Mouse (Mus musculus) c-Kit-negative CD71-positive TER-119-positive erythroid progenitor cells, embryonic 14.5 days (primary cell): ENCODE data around the gene Ss18l2.

Source experiments
- DNase-seq: peaks from one replicate; pipeline ENCODE4 v3.0.0-alpha.2; 2013; ENCODE audit warnings: low read depth, low spot score

Ss18l2 gene

GRCm38 (mm10) chr9:121704261-121704645 is 5.9 kb upstream of the Ss18l2 start:
- DNase-seq = no peak

GRCm38 (mm10) chr9:121704646-121705625 is 5.2 kb upstream of the Ss18l2 start, which contains the start of gene Sec22c:
Gene Sec22c (minus strand): TSS chr9:121705490.
- peak; percentile 87 for DNase-seq

DNA sequence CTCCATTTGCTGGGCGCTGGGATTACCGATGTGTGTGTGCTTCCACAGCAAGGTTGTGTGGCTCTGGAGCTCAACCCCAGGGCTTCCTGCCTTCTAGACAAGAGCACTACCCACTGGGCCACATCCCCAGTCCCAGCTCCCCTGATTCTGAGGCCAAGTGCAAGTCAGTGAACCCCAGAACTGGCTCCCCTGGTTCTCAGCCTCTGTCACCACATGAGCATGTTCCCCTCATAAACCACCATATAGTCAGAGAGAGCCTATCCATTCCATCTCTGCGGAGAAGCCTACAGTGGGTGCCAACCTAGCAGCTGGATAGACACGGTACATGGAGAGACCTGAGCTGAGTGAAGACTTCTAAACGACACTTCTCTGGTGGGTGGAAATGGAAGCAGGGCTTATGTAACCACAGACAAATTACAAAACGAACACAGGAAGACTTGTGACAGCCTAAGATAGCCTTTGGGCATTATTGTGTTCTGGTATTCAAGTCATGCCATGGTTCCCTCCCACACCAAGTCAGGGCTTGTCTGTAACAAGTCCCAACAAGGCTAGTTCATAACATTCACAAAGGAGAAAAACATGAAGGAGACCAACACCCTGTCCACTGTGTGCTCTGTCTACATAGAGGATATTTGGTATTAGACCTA is 4.0 kb upstream of the Ss18l2 start:
- DNase-seq = no peak

DNA sequence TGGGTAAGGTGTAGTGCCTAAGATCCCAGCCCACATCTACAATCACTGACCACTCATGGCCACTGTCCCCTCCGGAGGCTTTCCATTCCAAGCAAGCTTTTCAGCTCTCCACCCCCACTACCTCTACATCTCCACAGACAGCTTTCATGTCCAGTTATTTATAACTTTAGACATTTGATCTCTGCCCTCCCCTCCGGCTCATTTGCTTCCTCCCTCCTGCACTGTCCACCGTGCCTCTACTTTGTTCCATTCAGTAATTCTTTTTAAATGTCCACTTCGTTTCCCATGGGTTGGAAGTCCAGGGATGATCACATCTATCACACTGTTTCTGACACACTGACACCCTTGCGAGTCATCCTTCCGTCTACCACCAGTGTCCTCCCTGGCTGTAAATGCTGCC is 2.3 kb upstream of the Ss18l2 start:
- no peak for DNase-seq

DNA sequence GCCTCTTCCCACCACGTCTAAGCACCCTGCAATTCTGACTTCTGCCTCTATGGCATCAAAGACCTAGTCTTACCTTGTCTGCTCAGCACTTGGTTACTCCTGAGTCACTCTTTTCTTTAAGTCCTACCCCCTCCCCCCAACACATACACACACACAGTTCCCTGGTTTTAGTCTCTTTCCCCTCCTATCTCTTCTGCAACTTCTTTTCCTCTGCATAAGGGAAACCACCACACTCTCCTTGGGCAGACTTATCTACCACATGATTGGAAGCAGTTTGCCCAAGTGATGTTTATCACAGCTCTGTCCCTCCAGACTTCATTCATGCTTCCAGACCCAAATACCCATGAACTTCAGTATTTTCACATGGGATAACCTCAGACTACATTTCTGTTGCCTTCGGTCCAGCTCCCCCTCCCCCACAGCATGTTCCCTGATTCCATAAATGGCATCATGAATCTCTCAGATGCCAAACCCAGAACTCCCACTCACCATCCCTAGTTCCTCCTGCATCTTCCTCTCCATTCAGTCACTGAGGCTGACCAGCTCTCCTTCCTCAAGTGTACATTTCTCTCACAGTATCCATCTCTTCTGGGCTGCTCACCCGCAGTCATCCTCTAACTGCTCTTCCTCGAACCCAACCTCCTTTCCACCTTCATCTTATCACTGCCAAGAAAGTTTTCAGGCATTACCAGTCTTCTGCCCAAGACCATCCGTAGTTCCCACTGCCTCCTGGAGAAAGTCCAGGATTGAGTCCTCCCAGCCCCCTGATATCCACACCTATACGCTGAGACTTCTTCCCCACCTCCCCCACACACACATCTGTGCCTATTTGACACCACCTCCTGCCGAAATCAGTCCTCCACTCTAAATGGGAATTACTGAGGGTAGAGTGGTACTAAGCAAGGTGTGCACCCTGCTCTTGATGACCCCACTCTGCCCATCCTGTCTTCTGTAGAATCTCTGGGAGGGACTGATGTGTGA is 1.3 kb upstream of the Ss18l2 start:
- DNase-seq = no peak

DNA sequence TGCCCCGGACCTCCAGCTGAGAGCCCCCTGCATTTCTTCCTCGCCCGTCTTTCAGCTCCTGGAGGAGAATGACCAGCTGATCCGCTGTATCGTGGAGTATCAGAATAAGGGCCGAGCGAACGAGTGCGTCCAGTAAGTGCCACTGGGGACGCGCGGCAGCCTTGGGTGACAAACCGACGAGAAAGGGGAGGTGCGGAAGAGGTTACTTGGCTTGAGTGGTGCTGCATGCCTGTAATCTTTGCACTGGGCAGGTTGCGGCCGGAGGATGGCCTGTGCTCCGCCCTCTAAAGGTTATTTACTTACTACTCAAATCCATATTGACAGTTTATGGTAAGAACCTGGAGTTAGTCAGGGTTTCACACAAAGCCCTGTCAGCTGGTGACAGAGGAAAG is 451 bp downstream of the Ss18l2 start:
- peak; percentile 45 for DNase-seq

DNA sequence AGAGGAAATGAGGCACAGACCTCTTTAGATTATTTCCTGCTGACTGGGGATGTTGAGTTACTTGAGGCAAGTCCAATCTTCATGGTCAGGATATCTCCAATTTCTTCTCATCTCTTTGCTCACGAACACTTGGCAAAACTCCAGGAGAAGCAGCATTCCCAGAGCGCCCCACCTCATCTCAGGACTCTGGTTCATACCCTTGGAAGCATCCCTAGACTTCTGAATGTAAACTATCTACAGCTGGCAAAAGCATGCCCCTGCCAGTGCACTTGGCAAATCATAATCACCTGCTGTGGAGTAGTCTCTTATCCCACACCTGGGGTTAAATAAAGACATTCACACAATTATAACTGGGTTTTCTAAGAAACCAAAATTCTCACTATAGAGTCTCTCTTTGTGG is 6.9 kb downstream of the Ss18l2 start:
- DNase-seq = no peak

- no peak for DNase-seq
These were observed 8.1 kb downstream of the Ss18l2 start for GRCm38 (mm10) chr9:121718070-121718705.

GRCm38 (mm10) chr9:121718792-121719318 is 8.7 kb downstream of the Ss18l2 start, which contains the start of gene Nktr:
Gene Nktr (plus strand): TSS chr9:121719169.
- DNase-seq = peak; percentile 96

GRCm38 (mm10) chr9:121719347-121720331 is 9.5 kb downstream of the Ss18l2 start:
- DNase-seq = peak; percentile 41

DNA sequence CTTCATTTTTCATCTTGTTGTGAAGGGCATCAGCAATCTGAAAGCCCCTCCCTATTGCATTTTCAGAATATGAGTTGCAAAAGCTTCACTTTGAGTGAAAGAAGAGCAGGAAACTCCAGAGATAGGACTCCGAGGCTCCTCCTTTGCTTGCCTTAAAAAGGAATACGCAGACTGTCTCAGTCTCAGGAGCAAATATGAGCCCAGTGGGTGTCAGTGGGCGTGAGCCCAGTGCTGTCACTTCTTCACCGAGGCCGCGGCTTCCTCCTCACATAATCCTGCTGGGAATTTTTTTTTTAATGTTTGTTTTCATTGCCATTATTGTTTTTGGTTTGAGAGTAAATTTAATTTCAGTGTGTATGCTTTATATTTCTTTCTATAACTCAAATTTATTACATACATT is 30.4 kb downstream of the Ss18l2 start:
- DNase-seq = no peak

DNA sequence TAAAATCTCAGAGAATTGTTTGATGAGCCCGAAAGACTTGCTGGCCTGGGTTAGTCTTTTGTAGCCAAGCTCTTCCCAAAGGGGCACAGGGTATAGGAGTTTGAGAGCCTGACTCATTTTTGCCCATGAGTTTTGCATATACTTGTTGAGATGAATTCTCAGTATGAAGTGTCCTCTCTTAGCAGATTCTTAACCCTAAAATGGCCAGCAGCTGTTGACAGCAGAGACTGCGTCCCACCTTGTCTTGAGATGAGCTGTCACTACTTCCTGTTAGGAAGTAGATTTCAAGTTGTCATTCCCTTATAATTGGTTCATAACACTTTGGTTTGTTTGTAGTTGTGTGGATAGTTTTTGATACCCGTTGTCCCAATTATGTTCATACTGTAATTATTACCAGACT is 31.0 kb downstream of the Ss18l2 start:
- no peak for DNase-seq

GRCm38 (mm10) chr9:121744051-121744450 is 33.9 kb downstream of the Ss18l2 start:
- DNase-seq = no peak

DNA sequence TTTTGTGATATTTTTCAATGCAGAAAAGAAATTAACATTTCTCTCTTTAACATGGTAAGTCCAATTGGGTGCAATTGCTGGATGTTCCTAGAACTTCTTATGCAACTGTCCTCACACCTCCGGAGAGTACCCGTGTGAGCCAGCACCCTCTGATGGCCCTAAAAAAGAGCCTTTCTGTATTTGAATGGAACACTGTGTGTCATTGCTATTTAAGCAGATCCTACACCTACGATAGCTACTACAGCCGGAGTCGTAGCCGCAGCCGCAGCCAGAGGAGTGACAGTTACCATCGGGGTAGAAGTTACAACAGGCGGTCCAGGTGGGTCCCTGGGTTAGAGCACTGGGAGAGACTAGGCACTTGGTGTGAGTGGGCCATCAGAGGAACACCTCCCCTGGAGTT is 42.6 kb downstream of the Ss18l2 start:
- no peak for DNase-seq

GRCm38 (mm10) chr9:121754624-121755023 is 44.5 kb downstream of the Ss18l2 start:
- DNase-seq = no peak

DNA sequence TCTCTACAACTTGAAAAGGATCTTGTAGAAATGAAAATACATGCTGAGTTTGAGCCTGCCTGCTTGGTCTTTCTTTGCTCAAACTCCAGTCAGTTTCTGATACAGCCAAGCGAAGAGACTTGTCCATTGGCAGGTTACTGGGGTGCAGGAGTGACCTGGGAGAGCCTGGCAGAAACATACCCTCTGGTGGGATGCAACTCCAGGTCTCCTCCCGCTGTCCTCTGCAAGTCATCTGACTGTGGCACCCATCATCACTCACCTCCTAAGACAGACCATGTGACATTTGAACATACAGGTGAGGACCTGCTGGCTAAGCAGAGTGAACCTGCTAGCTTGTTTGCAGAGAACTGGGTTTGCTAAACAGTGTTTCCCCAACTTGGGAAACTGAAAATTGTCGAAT is 46.7 kb downstream of the Ss18l2 start:
- DNase-seq = no peak

- DNase-seq = no peak
These were observed 47.3 kb downstream of the Ss18l2 start for GRCm38 (mm10) chr9:121757432-121757831.

DNA sequence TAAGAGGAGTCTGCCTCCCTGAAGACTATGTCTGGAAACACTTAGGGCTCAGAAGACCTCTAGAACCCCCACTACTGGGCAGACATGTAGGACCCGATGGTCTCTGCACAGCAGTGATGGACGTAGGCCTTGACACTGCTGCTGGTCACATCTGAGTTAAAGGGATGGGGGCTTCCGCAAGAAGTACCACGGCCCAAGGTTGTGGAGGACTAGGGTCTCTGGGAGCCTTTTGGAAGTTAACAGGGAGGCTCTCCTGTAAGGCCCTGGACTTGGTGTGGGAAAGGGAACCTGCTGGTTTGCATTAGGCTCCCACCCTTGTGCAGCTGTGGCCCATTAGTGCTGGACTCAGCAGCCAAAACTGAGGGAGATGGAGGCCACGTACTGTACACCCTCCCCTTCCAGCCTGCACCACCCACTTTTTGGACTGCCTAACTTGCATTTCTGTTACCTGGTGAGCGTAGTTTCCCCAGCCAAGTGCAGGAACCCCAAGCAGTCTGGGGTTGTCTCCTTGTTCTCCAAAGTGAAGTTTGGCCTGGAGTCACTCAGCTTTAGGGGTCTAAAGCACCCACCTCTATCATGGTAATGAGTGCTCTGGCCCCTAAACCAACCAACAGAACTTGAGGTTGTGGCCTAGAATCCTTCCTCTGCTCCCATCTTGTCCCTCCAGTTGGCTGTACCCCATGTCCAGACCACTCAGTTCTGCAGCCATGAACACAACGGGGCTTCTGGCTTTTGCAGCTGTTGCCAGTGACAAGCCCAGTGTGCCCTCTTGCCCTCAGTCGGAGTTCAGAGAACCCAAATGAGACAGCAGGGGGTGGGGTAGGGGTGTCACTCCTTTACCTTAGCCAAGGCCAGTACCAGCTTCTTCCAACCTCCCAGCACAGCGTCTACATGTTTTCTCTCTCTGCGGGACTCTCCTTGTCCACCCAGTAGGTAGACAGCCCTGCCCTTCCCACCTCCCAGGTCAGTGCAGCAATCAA is 48.0 kb downstream of the Ss18l2 start:
- no peak for DNase-seq
